Mouse (Mus musculus) naive thymus-derived CD4-positive, alpha-beta T cell, adult 5 months (primary cell): ENCODE data around the gene Ube2dnl1. TPM values are rescaled to one million over a fixed set of nuclear protein-coding genes. Genes with fewer than 3 reads are reported as not detected.

ENCODE experiments used
- polyA plus RNA-seq: library from polyadenylated mRNA; unstranded; fragments of 100-300 nt; shearing (Covaris generic); gene quantifications from one replicate; pipeline ENCODE4 v1.2.1, GENCODE M21; 2017

Gene Ube2dnl1
- polyA plus RNA-seq = not detected

GRCm38 (mm10) chrX:114904712-114905111, at the start of gene Ube2dnl1:
Ube2dnl1 (plus strand) TSS chrX:114905012.

GRCm38 (mm10) chrX:114907282-114907681, 2.5 kb downstream of the Ube2dnl1 start, which contains the start of gene Ube2dnl2:
Ube2dnl2 (plus strand) TSS chrX:114907582.

Other genes with a start within 250 kb of the Ube2dnl1 start
- not detected for gene Ube2dnl2, start 2.6 kb downstream of the Ube2dnl1 start, polyA plus RNA-seq